Mouse (Mus musculus): ENCODE measurements at regions not wholly inside any gene's neighbourhood (a gene's known extent, or its start where the extent isn't known, plus 50 kb on each side); places are given as distances from the start of the nearest gene placed in this dataset.

DNA sequence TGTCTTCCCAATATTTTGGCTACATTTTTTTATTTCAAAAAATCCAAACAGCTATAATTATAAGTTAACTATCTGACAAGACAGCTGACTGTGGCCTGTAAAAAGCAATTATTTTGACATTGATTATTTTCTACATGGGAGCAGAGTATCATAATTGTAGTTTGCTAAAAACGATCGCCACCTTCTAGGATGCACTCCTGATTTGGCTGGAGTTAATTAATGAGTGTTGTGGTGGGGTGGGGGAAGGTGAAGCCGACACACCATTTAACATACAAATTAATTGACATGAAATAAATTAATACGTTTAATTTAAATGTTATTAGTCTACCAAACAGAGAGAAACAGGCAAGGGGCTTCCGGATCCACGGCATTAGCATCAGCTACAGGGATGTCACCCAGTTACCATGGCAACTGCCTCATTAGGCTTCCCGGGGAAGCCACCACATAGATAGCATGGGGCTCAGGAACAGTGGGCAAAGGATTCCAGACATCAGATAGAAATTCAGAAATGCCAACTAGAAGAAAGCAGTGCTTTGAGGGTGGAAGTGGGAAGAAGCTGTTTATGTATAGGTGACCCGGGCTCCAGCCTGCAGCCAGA lies 255.9 kb downstream of the Prdm2 start:
- DNase-seq (ENCODE audit: low spot score): no peak

DNA sequence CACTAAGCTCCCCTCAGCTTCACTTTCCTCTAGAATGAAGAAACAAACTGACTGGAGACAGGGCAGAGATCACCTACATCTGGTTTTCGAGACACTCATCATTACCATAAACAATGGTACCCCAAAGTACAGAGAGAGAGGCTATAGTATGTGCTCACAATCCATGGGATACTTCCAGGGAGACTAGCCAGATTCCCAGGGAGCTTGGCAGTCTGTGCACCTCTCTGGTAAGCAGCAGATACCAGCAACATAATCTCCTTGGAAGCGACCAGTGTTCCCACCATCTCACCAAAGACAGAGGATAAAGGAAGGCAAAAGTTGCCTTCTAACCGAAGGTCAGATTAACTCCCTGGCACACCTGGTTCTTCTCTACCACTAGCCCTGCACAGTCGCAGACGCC lies 256.4 kb downstream of the Prdm2 start:
- DNase-seq (ENCODE audit: low spot score): no peak

DNA sequence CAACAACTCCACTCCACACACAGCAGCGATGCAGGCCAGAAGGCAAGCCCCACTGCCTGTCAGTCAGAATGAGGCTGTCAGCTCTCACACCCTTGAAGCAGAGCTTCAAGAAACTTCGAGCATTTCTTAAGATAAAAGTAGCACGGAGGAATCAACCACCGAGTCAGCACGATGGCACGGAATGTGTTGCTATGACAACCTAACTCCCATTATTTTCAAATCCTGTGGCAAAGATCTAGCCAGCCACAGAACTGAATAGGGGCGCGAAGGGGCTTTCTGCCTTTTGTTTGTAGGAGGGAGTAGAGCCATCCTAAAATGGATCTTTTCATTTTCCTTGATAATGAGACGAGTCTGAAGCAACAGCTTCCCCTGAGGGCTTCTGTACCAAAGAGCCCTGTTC lies 259.1 kb downstream of the Prdm2 start:
- no peak for DNase-seq (ENCODE audit: low spot score)

DNA sequence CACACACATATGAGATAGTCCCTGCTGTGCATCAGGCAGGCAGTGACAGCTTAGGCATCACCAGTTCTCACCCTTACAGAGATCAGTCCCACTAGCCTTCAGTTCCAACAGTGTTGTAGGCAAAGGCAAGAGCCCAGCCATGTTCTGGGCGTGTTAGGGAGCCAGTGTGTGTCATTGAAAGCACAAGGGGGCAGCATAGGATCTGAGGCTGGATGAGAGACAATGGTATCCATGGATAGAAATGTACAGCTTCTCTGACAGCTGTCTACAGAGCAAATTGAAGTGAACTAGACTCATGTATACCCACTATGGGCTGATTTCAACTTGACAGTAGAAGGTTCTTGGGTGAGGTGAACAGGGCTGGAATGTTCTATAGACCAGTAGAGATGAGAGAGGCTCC lies 259.9 kb downstream of the Prdm2 start:
- no peak for DNase-seq (ENCODE audit: low spot score)

DNA sequence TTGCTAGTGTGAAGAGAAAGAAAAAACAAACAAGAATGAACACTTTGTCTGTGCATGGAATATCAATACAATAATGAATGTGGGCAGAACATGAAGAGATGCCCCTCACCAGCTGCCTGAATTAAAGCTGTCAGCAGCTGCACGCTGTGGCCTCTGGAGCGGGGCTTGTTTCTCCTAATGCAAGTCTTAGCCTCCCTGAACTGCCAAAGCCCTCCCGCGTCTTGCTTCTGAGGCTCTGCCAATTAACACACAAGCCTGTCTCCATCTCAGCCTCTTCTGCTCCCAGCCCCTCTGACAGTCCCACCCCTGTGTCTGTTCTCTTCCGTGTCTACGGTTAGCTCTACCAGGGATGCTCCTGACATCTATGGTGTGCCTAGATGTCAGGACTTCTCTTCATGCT lies 265.1 kb downstream of the Prdm2 start:
- DNase-seq (ENCODE audit: low spot score): no peak

DNA sequence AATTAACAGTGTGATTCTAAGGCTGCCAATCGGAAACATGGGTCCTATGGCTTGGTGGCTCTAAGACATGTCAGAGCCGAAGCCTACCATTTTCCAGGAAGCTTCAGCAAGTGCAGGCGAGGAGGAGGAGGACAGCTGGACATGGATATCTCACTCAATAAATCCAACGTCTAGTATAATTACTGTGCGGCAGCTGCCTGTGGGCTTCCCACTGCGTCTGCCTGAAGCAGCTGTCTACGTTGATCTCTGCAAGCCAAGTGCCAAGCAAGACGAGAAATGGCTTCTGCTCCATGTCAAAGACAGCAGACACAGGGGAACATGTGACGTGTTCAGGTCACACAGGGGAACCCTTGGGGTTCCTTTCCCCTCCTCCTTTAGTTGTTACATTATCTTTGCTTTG lies 279.2 kb downstream of the Prdm2 start:
- no peak for DNase-seq (ENCODE audit: low spot score)

DNA sequence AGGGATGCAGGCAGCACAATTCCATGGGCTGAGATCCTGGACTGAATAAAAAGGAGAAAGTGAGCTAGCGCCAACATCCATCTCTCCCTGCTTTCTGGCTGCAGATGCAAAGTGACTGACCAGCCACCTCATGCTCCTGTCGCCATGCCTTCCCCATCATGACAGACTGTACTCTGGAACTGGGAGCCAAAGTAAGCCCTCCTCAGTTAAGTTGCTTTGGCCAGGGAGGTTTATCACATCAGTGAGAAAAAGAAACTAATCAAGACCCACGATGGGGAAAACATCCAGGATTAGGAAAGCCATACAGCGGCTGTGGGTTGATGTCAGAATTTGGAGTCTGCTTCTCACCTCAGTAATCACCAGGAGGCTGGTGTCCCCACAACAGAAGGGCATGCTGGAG lies 283.6 kb downstream of the Prdm2 start:
- DNase-seq (ENCODE audit: low spot score): no peak

DNA sequence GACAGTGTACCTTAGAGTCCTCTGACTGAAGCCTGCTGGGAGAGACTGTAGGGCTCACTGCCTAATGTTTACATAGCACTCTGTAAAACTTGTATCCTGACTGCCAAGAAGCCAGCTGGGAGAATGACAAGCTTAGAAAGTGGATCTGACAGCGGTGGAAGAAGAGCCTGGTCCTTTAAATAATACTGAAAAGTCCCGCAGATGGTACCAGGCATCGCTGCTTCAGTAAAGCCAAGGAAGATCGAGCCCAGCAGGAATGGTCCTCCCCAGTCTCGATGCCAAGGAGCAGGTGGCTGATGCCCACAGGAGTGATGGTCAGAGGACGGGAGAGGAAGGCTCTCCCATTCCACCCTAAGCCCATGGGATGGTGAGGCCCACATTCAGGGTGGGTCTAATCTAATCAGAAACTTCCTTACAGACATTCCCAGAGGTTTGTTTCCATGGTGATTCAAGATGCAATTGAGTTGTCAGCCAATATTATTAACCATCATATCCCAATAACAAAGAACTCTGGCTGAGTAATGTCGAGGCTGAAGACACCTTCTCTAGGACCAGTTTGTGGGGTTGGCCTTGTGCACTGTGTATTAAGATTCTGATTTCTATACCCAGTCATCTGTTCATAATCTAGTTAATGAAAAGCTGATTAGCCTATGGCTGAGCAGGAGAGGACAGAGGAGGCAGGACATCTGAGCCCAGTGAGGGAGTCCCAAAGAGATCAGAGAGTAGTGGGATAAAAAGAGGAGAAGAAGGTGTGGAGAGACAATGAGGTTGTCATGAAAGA lies 285.3 kb downstream of the Prdm2 start:
- no peak for DNase-seq (ENCODE audit: low spot score)

DNA sequence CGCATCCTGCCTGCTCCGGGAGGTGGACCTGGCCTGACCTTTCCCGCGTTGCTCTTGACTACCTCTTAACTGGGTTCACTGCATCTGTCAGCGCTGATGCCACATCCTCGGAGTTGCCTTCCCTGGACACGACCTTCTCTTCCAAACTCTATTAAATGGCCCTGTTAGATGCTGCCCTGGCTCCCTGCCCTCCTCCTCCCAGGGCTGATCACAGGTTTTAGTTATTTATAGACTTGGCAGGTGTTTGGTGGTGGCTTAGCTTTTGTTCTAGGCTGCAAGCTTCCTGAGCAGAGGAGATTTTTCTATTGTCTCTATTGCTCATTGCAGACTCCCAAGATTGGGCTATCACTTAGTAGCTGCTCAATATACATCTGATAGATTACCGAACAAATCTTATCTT lies 287.7 kb downstream of the Prdm2 start:
- no peak for DNase-seq (ENCODE audit: low spot score)

DNA sequence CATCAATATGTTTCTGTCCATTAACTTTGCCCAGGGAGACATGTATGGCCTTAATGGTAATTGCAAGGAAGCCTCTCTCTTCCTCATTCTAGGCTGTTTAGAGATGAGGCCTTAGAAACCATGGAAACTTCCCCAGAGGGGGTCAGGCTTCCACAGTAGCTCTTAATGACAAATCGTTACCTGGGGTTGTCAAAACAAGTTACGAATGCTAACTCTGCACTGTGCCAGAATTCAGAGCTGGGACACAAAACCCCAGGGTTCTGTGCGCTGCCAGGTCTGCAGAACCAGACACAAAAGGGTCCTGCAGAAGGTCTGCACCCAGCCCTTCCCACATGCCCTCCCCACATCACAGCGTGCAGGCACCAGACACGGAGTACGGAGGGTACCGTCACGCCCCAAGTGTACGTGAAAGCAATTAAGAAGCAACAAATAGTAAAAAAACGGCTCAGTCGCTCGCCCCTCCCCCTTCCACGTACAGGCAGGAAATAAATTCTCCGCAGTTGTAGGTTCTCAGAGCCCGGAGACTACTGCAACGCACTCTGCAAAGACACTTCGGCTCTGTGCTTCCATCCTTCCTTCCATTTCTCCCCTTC lies 303.3 kb downstream of the Prdm2 start:
- DNase-seq (ENCODE audit: low spot score): no peak

DNA sequence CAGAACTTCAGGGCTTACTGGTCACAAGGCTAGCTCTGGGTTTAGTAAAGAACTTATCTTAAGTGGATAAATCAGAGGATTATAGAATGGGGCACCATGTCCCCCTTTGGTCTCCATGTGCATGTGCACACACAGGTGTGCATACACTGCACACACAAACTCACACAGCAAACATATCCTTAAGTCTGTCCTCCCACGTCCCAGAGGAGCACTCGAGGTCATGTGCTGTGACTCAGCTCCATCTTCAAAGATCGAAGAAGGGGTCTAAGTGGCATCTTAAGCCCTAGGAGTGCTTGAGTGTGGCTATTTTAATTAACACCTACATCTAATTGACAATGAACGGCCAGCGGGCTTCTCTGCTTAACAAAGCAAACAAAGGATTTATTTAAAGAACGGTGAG lies 304.0 kb downstream of the Prdm2 start:
- no peak for DNase-seq (ENCODE audit: low spot score)

DNA sequence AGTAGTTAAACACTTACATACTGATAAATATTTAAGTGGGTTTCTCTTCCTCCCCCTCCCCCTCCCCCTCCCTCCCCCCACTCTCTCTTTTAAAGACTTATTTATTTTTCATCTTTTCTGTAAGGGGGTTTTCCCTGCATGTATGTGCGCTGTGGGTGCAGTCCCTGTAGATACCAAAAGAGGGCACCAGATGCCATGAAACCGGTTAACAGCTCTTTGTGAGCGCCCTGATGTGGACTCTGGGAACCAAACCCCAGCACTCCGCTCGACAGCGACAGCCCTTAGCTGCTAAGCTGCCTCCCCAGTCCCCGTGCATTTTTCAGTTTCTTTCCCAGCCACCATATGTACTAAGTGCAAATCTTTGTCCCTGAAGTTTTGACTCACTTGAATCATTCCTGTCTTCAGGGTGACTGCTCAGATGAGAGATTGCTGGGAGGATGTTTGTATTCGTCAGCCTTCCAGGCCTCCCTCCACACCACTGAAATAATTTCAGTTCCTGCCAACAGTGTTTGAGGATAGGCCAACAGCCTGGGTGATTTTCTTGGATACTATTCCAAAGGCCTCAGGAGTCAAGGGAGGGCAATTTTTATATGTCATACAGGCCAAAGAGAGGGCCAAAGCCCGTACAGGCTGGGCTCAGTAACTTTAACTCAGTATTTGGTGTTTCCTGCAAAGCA lies 309.3 kb downstream of the Prdm2 start:
- no peak for DNase-seq (ENCODE audit: low spot score)

DNA sequence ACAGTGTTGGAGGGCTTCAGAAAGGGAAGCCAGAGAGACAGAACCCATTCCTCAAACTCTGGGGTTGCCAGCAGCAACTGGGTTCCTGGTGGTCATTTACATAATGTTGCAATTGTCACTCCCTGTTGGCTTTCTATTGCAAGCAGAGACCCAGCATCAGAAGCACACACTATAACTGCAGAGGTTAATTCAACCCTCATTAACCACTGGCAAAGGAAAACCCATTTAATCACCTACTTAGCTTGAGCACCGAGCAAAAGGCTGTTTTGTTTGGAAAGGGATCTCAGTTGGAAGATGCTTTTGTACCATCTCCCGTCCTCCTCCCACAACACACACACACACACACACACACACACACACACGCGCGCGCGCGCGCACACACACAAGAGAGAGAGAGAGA lies 312.0 kb downstream of the Prdm2 start:
- DNase-seq (ENCODE audit: low spot score): no peak

DNA sequence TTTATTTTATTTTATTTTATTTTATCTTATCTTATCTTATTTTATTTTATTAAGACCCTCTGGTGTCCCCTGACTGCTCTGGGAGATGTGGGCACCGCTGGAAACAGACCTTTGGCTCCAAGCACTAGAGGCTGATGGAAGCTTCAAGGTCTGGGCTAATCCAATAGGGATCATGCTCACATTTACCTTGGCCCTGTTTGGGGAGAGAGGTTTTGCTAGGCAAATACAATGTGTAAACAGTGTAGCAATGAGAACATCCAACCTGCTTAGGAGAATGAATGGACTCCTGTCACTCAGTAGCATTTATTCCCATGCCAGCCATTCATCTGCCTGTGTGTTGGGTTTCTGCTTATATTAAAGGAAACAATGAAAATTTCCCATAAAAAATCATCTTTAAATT lies 313.8 kb downstream of the Prdm2 start:
- DNase-seq (ENCODE audit: low spot score): no peak

DNA sequence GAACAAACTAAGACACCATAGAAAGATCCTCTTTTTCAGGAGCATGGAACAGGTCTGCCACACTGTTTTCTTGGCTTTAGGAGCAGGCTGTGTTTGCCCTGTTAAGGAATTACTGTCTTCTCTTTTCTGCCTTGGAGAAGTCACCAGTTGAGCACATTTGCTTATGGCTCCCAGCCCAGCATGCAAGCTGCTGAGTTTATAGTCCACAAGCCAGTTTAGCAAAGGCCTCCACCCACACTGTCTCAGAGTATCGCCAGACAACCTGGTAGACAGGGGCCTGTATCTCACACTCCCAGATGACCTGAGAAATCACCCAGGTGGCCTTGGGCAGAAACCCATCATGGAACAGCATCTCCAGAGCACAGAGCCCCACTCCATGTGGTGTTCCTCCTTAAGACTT lies 322.1 kb downstream of the Prdm2 start:
- no peak for DNase-seq (ENCODE audit: low spot score)

DNA sequence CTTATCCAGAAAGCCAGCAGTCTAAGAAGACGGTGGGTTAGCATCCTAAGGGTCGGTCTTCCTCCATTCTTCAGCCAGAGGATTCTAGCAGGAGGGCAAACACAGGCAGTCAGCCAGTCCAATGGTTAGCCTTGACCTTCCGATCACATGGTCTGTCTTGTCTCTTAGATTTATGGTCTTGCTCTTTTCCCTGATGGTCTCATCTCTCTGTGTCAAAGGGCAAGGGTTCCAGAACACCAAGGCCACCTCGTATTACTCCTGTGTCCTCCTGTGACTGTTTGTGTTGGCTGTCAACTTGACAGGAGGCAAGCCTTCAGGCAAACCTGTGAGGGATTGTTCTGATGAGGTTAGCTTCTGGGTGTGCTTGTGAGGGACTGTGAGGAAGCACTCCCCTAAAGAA lies 323.9 kb downstream of the Prdm2 start:
- no peak for DNase-seq (ENCODE audit: low spot score)

DNA sequence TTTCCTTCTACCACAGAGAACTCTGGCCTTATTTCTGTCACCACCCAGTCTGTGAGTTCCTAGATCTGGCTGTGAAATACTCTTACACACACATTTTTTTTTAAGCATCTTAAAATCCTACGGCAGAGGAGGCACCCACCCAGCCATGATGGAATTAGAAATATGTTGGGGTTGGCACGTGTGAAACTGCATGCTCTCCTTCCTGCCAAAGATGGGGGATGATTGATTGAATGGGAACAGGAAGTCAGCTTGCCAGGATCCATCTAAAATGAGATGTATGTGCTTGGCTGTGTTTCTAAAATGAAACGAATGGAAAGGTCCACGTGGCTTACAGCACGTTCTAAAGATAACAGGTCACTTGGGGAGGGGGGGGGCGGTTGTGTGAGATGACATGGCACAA lies 324.9 kb downstream of the Prdm2 start:
- DNase-seq (ENCODE audit: low spot score): no peak

DNA sequence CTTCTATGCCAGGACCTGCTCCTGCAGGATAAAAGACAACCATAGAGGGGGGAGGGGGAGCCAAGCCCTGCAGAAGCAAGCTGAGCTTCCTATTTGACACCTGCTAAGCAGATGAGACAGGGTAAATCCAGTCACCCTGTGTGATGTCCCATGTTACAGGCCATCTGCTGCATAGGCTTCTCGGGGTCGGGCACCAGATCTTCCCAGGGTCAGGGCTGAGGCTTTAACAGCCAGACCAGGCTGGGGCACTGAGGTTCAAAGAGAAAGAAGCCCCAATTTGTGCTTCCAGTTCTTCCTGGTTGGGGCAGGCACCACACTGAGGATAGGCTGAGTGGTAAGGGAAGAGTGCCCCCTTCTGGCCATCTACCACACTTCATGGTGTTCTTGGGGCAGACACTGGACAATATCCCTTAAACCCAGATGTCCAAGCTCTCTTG lies 332.5 kb downstream of the Prdm2 start:
- DNase-seq (ENCODE audit: low spot score): no peak

DNA sequence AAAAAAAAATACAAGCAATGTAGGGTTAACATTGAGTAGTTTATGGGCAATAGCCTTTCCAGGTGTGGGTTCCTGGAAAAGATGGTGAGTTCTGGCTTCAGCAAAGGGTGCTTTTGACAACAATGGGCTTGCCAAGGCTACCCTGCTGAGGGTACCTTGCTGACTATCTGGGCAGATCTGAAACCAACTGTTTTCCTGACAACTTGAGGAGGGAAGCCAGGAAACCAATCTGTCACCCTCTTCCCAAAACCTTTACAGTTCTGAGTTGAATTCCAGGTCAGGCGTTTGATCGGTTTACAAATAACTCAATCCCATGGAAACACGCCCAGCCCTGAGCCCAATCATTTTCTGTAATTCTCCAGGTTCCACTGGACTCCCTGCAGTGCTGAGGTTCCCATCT lies 336.6 kb downstream of the Prdm2 start:
- no peak for DNase-seq (ENCODE audit: low spot score)

DNA sequence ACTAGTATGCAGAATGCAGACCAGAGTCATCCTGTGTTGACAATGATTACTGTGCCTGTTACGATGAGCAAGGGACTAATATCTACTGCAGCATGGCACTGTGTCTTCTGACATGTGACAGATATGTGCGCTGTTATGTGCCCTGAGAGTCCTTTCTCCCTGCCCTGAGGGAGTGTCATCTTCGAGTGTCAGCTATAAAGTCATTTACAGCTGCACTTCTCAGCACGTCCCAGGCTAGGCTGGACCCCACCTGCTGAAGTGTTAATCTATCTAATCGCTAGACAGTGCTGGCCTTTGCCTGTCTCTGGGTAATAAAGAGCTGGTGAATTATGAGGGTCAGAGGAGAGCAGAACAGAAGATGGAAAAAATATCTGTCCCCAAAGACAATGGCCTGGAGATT lies 337.7 kb downstream of the Prdm2 start:
- no peak for DNase-seq (ENCODE audit: low spot score)

DNA sequence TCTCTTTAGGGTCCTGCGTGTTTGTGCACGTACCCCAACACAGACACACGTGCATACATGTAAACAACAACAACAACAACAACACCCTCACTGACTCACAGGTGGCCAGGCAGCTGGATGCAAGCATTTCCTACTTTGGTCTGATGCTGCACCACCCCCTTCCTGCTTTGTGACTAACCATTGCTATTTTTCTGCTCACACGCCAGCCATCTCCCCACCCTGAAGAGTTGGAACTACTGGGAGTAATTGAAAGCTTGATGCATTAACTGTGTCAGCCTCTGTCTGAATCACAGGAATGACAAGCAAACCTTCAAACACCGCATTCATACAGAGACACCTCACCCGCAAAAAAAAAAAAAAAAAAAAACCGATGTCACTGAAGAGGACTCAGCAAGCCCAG lies 346.5 kb downstream of the Prdm2 start:
- no peak for DNase-seq (ENCODE audit: low spot score)

DNA sequence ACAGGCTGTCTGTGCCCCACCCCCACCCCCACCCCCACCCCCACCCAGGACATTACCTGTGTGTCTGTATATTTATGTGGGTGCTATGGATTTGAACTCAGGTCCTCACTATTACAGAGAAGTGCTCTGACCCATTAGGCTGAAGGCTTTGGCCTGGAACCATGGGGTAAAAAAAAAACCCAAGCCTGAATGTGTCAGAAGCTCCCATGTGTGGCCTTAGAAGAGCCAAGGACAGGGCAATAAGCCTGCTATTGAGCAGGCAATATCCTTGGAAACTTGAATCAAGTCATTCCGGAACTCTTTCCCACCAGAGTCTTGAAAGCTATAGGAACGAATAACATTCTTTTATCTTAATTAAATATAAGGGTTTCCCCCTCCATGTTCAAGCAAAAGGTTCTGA lies 347.2 kb downstream of the Prdm2 start:
- no peak for DNase-seq (ENCODE audit: low spot score)

DNA sequence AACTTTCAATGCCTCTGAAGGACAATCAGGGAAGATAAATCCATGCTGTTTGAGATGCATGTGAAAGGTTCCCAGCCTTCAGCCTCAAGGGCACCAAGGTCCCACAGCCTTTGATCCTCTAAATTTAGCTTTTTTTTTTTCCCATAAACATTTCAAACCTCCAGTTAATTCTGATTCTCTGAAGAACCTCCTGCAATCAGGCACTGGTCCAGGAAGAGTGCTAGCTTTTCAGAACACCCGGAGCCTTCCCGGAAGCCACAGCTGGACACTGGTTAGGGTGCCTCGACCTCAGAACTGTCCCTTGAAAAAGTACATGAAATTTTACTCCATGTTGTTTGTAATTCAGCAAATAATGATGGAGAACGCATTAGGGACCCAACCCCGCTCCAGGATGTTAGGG lies 348.9 kb downstream of the Prdm2 start:
- no peak for DNase-seq (ENCODE audit: low spot score)

Measured in MN1 (cell line).